Mouse (Mus musculus): Measurements from ENCODE around the gene Bbip1. TPM values are rescaled to one million over a fixed set of nuclear protein-coding genes. Genes with fewer than 3 reads are reported as not detected.

Bbip1 gene
- polyA plus RNA-seq, 1 experiment from 2014 or later = 46.7 TPM

DNA sequence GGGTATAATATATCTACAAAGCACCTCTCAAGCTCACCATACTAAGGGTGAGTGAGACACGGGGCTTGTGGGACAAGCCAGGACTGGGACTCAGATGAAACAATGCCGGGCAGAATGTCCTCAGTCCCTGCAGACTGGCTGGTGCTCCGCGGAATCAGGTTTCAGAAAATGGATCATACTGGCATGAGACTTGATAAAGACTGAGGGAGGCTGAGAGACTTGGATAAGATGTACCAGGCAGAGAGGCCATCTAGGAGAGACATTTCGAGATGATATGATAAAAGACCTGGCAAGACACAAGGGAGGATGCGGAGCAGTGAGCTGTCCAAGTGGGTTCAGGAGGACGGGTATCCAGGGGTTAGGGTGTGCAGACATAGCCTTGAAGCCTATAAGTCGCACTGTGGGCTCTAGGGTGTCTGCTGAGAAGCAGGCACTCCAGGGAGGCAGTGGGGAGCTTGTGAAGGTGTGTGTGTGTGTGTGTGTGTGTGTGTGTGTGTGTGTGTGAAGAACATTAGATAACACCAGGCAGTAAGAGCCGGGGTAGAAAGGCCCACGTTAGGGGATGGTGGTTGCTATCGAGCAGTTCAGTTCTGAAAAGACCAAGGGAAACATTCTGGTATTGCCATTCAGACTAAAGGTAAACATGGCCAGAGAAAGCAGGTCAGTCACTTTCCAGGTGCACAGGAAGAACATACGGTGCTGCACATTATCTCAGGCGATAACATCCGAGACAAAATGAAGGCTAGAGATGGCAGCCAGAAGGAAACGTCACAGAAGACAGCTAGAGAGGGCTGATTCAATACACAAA, 42.3 kb downstream of the Bbip1 start:
- peak overlapping the region; percentile 82 for H3K4me2 ChIP-seq (replicated peaks; ENCODE audit: low read depth, low read length)
- TF ChIP-seq EP300 (IDR thresholded peaks at IDR 0.05) (no peak), CTCF (IDR thresholded peaks at IDR 0.05) (no peak)
- H3K27ac ChIP-seq (ENCODE audit: low read length) = peak overlapping the region; percentile 94
- ATAC-seq (no peak; the same call in 1 of the 2 replicates), DNase-seq (ENCODE audit: low spot score) (no peak)
- peak overlapping the region; percentile 72; the same call in 1 of the 2 replicates for H3K9ac ChIP-seq (replicated peaks; ENCODE audit: low read depth)
- peaks cover 14% of the 10 kb centered on the region for H3K4me1 ChIP-seq (ENCODE audit: insufficient read depth, low read depth, low read length)
- no peaks in the 10 kb centered on the region for H3K9me3 ChIP-seq (ENCODE audit: low read length)
- WGBS = 34% methylated on average over 15 of the region's 15 CpGs
- peak overlapping the region; percentile 93 for H3K4me3 ChIP-seq (ENCODE audit: low read depth, low read length)
- H3K27me3 ChIP-seq (replicated peaks; ENCODE audit: insufficient read depth, low read length) = no peaks in the 10 kb centered on the region
- no peaks in the 10 kb centered on the region for H3K36me3 ChIP-seq (ENCODE audit: insufficient read depth, low read length)

DNA sequence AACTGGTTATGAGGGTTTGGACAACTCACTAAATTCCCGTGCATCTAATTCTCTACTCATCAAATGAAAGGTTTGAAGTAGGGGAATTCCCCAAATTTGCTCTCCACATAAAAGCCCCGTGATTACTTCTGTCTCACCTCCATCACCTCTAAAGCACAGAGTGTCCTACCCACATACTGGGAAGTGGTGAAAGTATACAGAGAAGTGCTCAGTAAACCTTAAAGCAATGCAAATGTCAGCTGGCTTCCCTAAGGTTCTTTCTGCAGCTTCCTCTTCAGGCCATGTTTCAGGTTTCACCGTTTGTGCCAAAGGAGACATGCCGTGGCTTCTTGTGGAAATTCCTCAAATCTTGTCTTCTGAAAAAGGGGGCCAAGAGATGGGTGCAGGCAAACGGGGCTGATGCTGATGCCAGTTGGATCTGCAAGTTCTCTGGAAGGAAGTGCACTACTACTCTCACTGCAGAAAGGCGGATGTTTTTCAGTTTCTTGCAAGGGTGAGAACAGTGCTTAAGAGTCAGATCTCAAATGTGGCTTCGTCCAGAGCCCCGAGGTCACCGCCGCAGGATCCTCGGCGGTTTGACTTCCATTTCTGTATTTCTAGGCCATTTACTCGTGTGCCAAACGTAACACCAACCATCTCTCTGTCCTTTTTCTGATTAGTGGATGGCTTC, 44.4 kb downstream of the Bbip1 start:
- DNase-seq (ENCODE audit: low spot score) = no peak
- 80% methylated on average over 14 of the region's 14 CpGs for WGBS
- no peak overlapping the region for H3K9ac ChIP-seq (replicated peaks; ENCODE audit: low read depth)

GRCm38 (mm10) chr19:53898970-53899900, 45.2 kb downstream of the Bbip1 start:
- ATAC-seq (no peak), DNase-seq (ENCODE audit: low spot score) (no peak)
- Histone ChIP-seq H3K9me3 (ENCODE audit: low read length) (no peaks in the 10 kb centered on the region), H3K4me3 (ENCODE audit: low read depth, low read length) (no peak overlapping the region), H3K9ac (replicated peaks; ENCODE audit: low read depth) (no peak overlapping the region), H3K27ac (ENCODE audit: low read length) (no peak overlapping the region), H3K4me1 (ENCODE audit: insufficient read depth, low read depth, low read length) (peaks cover 12% of the 10 kb centered on the region), H3K4me2 (replicated peaks; ENCODE audit: low read depth, low read length) (no peak overlapping the region), H3K27me3 (replicated peaks; ENCODE audit: insufficient read depth, low read length) (no peaks in the 10 kb centered on the region), H3K36me3 (ENCODE audit: insufficient read depth, low read length) (no peaks in the 10 kb centered on the region)
- TF ChIP-seq EP300 (IDR thresholded peaks at IDR 0.05) (no peak), CTCF (IDR thresholded peaks at IDR 0.05) (no peak)
- WGBS = 73% methylated on average over 25 of the region's 25 CpGs

More for the DNA sequence above, 44.4 kb downstream of the Bbip1 start:
- no peak for ATAC-seq
- no peak for TF ChIP-seq EP300 (IDR thresholded peaks at IDR 0.05)
- TF ChIP-seq CTCF (IDR thresholded peaks at IDR 0.05) = no peak
- H3K9me3 ChIP-seq (ENCODE audit: low read length) = no peaks in the 10 kb centered on the region
- H3K4me2 ChIP-seq (replicated peaks; ENCODE audit: low read depth, low read length) = no peak overlapping the region
- H3K36me3 ChIP-seq (ENCODE audit: insufficient read depth, low read length) = no peaks in the 10 kb centered on the region
- H3K4me1 ChIP-seq (ENCODE audit: insufficient read depth, low read depth, low read length) = peaks cover 11% of the 10 kb centered on the region
- no peaks in the 10 kb centered on the region for H3K27me3 ChIP-seq (replicated peaks; ENCODE audit: insufficient read depth, low read length)
- H3K4me3 ChIP-seq (ENCODE audit: low read depth, low read length) = no peak overlapping the region
- no peak overlapping the region for H3K27ac ChIP-seq (ENCODE audit: low read length)

- Histone ChIP-seq H3K9me3 (ENCODE audit: low read length) (no peaks in the 10 kb centered on the region), H3K27me3 (replicated peaks; ENCODE audit: insufficient read depth, low read length) (no peaks in the 10 kb centered on the region), H3K4me2 (replicated peaks; ENCODE audit: low read depth, low read length) (no peak overlapping the region), H3K9ac (replicated peaks; ENCODE audit: low read depth) (no peak overlapping the region), H3K27ac (ENCODE audit: low read length) (no peak overlapping the region), H3K4me1 (ENCODE audit: insufficient read depth, low read depth, low read length) (peaks cover 19% of the 10 kb centered on the region), H3K36me3 (ENCODE audit: insufficient read depth, low read length) (no peaks in the 10 kb centered on the region), H3K4me3 (ENCODE audit: low read depth, low read length) (no peak overlapping the region)
- ATAC-seq = no peak
- 73% methylated on average over 4 of the region's 4 CpGs for WGBS
- no peak for DNase-seq (ENCODE audit: low spot score)
- TF ChIP-seq EP300 (IDR thresholded peaks at IDR 0.05) = no peak
- no peak for TF ChIP-seq CTCF (IDR thresholded peaks at IDR 0.05)
Measured at GRCm38 (mm10) chr19:53898498-53898897, 45.9 kb downstream of the Bbip1 start.

- no peak for TF ChIP-seq EP300 (IDR thresholded peaks at IDR 0.05)
- no peaks in the 10 kb centered on the region for H3K9me3 ChIP-seq (ENCODE audit: low read length)
- H3K27me3 ChIP-seq (replicated peaks; ENCODE audit: insufficient read depth, low read length) = no peaks in the 10 kb centered on the region
- H3K4me3 ChIP-seq (ENCODE audit: low read depth, low read length) = no peak overlapping the region
- DNase-seq (ENCODE audit: low spot score) (no peak), ATAC-seq (no peak)
- WGBS = 73% methylated on average over 5 of the region's 5 CpGs
- H3K36me3 ChIP-seq (ENCODE audit: insufficient read depth, low read length) = no peaks in the 10 kb centered on the region
- peaks cover 21% of the 10 kb centered on the region for H3K4me1 ChIP-seq (ENCODE audit: insufficient read depth, low read depth, low read length)
- no peak overlapping the region for H3K9ac ChIP-seq (replicated peaks; ENCODE audit: low read depth)
- H3K27ac ChIP-seq (ENCODE audit: low read length) = no peak overlapping the region
- no peak overlapping the region for H3K4me2 ChIP-seq (replicated peaks; ENCODE audit: low read depth, low read length)
Measured at GRCm38 (mm10) chr19:53898046-53898445, 46.4 kb downstream of the Bbip1 start.

All from lung, postnatal 0 days (tissue).